Mouse (Mus musculus) neural tube, embryonic 12.5 days (tissue): Measurements from ENCODE around the gene Tal1. TPM values are rescaled to one million over a fixed set of nuclear protein-coding genes. Genes with fewer than 3 reads are reported as not detected.

Experiments
- ATAC-seq: fragments of 200-750 bp; cut with Nextera tagmentation; 2 replicates; pipeline ENCODE4 v1.8.0; 2017; ENCODE audit warnings: low read depth, mild to moderate bottlenecking, moderate TSS enrichment, moderate library complexity; ENCODE audit not compliant: low FRiP score
- H3K27ac ChIP-seq: fragments of 300-500 bp; sonication (generic); 2 replicates; pipeline ENCODE4 v1.5.1; 2016
- H3K27me3 ChIP-seq: fragments of 300-500 bp; sonication (generic); replicated peaks from 2 replicates; pipeline ENCODE4 v1.6.1; 2016; ENCODE audit warnings: mild to moderate bottlenecking
- H3K36me3 ChIP-seq: fragments of 300-500 bp; sonication (generic); 2 replicates; pipeline ENCODE4 v1.6.1; 2016; ENCODE audit warnings: mild to moderate bottlenecking
- H3K4me1 ChIP-seq: fragments of 300-500 bp; sonication (generic); 2 replicates; pipeline ENCODE4 v1.6.1; 2016
- H3K4me2 ChIP-seq: fragments of 300-500 bp; sonication (generic); replicated peaks from 2 replicates; pipeline ENCODE4 v1.6.1; 2016; ENCODE audit warnings: mild to moderate bottlenecking
- H3K4me3 ChIP-seq: fragments of 300-500 bp; sonication (generic); 2 replicates; pipeline ENCODE4 v1.5.1; 2016
- H3K9ac ChIP-seq: fragments of 300-500 bp; sonication (generic); 2 replicates; pipeline ENCODE4 v1.6.1; 2016; ENCODE audit warnings: mild to moderate bottlenecking
- H3K9me3 ChIP-seq: fragments of 300-500 bp; sonication (generic); 2 replicates; pipeline ENCODE4 v1.6.1; 2016; ENCODE audit warnings: mild to moderate bottlenecking
- WGBS: fragments of 180-500 bp; shearing (Covaris S2); methylation state at CpG from one replicate; pipeline ENCODE4 v1.1.7; 2016; 5-methylcytosine and 5-hydroxymethylcytosine counted together
- polyA plus RNA-seq: library from polyadenylated mRNA; unstranded; fragments of >200 nt; fragmentation: Nextera tagmentation; extraction: Ambion mirVana; gene quantifications from 2 replicates; pipeline ENCODE4 v1.2.1, GENCODE M21; 2016

Gene Tal1
- polyA plus RNA-seq, 1 experiment from 2014 or later: 3.0 TPM

- no peak overlapping the region for H3K27ac ChIP-seq
- H3K9ac ChIP-seq: peak overlapping the region; percentile 47; the same call in 1 of the 2 replicates
- H3K4me2 ChIP-seq: peak overlapping the region; percentile 53
- H3K9me3 ChIP-seq: no peaks in the 10 kb centered on the region
- peaks cover 92% of the 10 kb centered on the region for H3K27me3 ChIP-seq
- H3K36me3 ChIP-seq: no peaks in the 10 kb centered on the region
- peaks cover 16% of the 10 kb centered on the region for H3K4me1 ChIP-seq
- under 1% methylated on average over 48 of the region's 48 CpGs for WGBS
- H3K4me3 ChIP-seq: peak overlapping the region; percentile 28
- ATAC-seq: peak; percentile 68
Observed at GRCm38 (mm10) chr4:115056921-115057673, 871 bp downstream of the Tal1 start.

- H3K4me1 ChIP-seq: peaks cover 14% of the 10 kb centered on the region
- no peaks in the 10 kb centered on the region for H3K9me3 ChIP-seq
- peak overlapping the region; percentile 47; the same call in 1 of the 2 replicates for H3K9ac ChIP-seq
- no peaks in the 10 kb centered on the region for H3K36me3 ChIP-seq
- peak overlapping the region; percentile 28 for H3K4me3 ChIP-seq
- peak overlapping the region; percentile 53; the same call in 1 of the 2 replicates for H3K4me2 ChIP-seq
- ATAC-seq: no peak
- H3K27me3 ChIP-seq: peaks cover 92% of the 10 kb centered on the region
- under 1% methylated on average over 33 of the region's 33 CpGs for WGBS
- no peak overlapping the region for H3K27ac ChIP-seq
Observed at GRCm38 (mm10) chr4:115057674-115058316, 1.6 kb downstream of the Tal1 start.

GRCm38 (mm10) chr4:115058317-115058761, 2.1 kb downstream of the Tal1 start:
- H3K9ac ChIP-seq: no peak overlapping the region
- H3K36me3 ChIP-seq: no peaks in the 10 kb centered on the region
- 0 out of 2 replicates have a peak overlapping the region, but pooled peaks have one; percentile 10 for H3K4me2 ChIP-seq
- no peak overlapping the region for H3K27ac ChIP-seq
- peaks cover 94% of the 10 kb centered on the region for H3K27me3 ChIP-seq
- no peaks in the 10 kb centered on the region for H3K9me3 ChIP-seq
- peaks cover 19% of the 10 kb centered on the region for H3K4me1 ChIP-seq
- H3K4me3 ChIP-seq: peak overlapping the region; percentile 5; the same call in 1 of the 2 replicates
- 1% methylated on average over 20 of the region's 20 CpGs for WGBS
- no peak for ATAC-seq

GRCm38 (mm10) chr4:115058871-115059590, 2.8 kb downstream of the Tal1 start:
- H3K4me2 ChIP-seq: 0 out of 2 replicates have a peak overlapping the region, but pooled peaks have one; percentile 10
- peaks cover 94% of the 10 kb centered on the region for H3K27me3 ChIP-seq
- ATAC-seq: no peak
- no peaks in the 10 kb centered on the region for H3K9me3 ChIP-seq
- H3K4me1 ChIP-seq: peaks cover 25% of the 10 kb centered on the region
- no peaks in the 10 kb centered on the region for H3K36me3 ChIP-seq
- H3K4me3 ChIP-seq: peak overlapping the region; percentile 23; the same call in 1 of the 2 replicates
- peak overlapping the region; percentile 22; the same call in 1 of the 2 replicates for H3K9ac ChIP-seq
- under 1% methylated on average over 23 of the region's 23 CpGs for WGBS
- H3K27ac ChIP-seq: no peak overlapping the region

GRCm38 (mm10) chr4:115059871-115060270, 3.6 kb downstream of the Tal1 start:
- H3K4me2 ChIP-seq: no peak overlapping the region
- H3K9me3 ChIP-seq: no peaks in the 10 kb centered on the region
- H3K36me3 ChIP-seq: no peaks in the 10 kb centered on the region
- H3K4me3 ChIP-seq: peak overlapping the region; percentile 11; the same call in 1 of the 2 replicates
- no peak overlapping the region for H3K9ac ChIP-seq
- WGBS: 3% methylated on average over 12 of the region's 12 CpGs
- no peak overlapping the region for H3K27ac ChIP-seq
- peaks cover 94% of the 10 kb centered on the region for H3K27me3 ChIP-seq
- peaks cover 25% of the 10 kb centered on the region for H3K4me1 ChIP-seq
- ATAC-seq: no peak

- Histone ChIP-seq H3K4me2 (0 out of 2 replicates have a peak overlapping the region, but pooled peaks have one; percentile 0), H3K4me3 (no peak overlapping the region)
Observed at GRCm38 (mm10) chr4:115060753-115061152, 4.5 kb downstream of the Tal1 start.

GRCm38 (mm10) chr4:115062540-115062874, 6.3 kb downstream of the Tal1 start:
- no peak overlapping the region; the same call in 1 of the 2 replicates for H3K9ac ChIP-seq
- H3K27ac ChIP-seq: no peak overlapping the region
- no peaks in the 10 kb centered on the region for H3K9me3 ChIP-seq
- peak overlapping the region; percentile 95 for H3K4me2 ChIP-seq
- no peaks in the 10 kb centered on the region for H3K36me3 ChIP-seq
- WGBS: under 1% methylated on average over 9 of the region's 9 CpGs
- H3K4me1 ChIP-seq: peaks cover 13% of the 10 kb centered on the region
- no peak for ATAC-seq
- H3K27me3 ChIP-seq: peaks cover 89% of the 10 kb centered on the region
- H3K4me3 ChIP-seq: peak overlapping the region; percentile 48

More at GRCm38 (mm10) chr4:115060753-115061152, 4.5 kb downstream of the Tal1 start:
- no peaks in the 10 kb centered on the region for H3K36me3 ChIP-seq
- H3K9me3 ChIP-seq: no peaks in the 10 kb centered on the region
- peaks cover 25% of the 10 kb centered on the region for H3K4me1 ChIP-seq
- no peak overlapping the region for H3K9ac ChIP-seq
- ATAC-seq: no peak
- 10% methylated on average over 3 of the region's 3 CpGs for WGBS
- peaks cover 92% of the 10 kb centered on the region for H3K27me3 ChIP-seq
- H3K27ac ChIP-seq: no peak overlapping the region

- Histone ChIP-seq H3K4me2 (peak overlapping the region; percentile 95), H3K4me3 (peak overlapping the region; percentile 48), H3K9me3 (no peaks in the 10 kb centered on the region), H3K4me1 (peaks cover 13% of the 10 kb centered on the region), H3K27ac (no peak overlapping the region), H3K36me3 (no peaks in the 10 kb centered on the region), H3K27me3 (peaks cover 88% of the 10 kb centered on the region), H3K9ac (peak overlapping the region; percentile 56)
- ATAC-seq: peak; percentile 84
- under 1% methylated on average over 57 of the region's 58 CpGs for WGBS
Observed at GRCm38 (mm10) chr4:115062875-115063517, 6.8 kb downstream of the Tal1 start.

- Histone ChIP-seq H3K4me3 (peak overlapping the region; percentile 48), H3K9me3 (no peaks in the 10 kb centered on the region), H3K36me3 (no peaks in the 10 kb centered on the region), H3K27ac (no peak overlapping the region), H3K9ac (peak overlapping the region; percentile 56), H3K27me3 (peaks cover 92% of the 10 kb centered on the region), H3K4me2 (peak overlapping the region; percentile 95), H3K4me1 (peaks cover 13% of the 10 kb centered on the region)
- 1% methylated on average over 31 of the region's 31 CpGs for WGBS
- ATAC-seq: peak; percentile 25; the same call in 1 of the 2 replicates
Observed at GRCm38 (mm10) chr4:115063518-115064239, 7.5 kb downstream of the Tal1 start.

- H3K36me3 ChIP-seq: no peaks in the 10 kb centered on the region
- no peak overlapping the region for H3K4me3 ChIP-seq
- no peaks in the 10 kb centered on the region for H3K4me1 ChIP-seq
- no peaks in the 10 kb centered on the region for H3K9me3 ChIP-seq
- no peak overlapping the region for H3K4me2 ChIP-seq
- H3K9ac ChIP-seq: no peak overlapping the region
- H3K27me3 ChIP-seq: peaks cover 34% of the 10 kb centered on the region
- no peak for ATAC-seq
- no peak overlapping the region for H3K27ac ChIP-seq
- WGBS: 41% methylated on average over 1 of the region's 1 CpGs
Observed at GRCm38 (mm10) chr4:115071668-115072067, 15.4 kb downstream of the Tal1 start.

GRCm38 (mm10) chr4:115074789-115075188, 18.6 kb downstream of the Tal1 start:
- H3K4me2 ChIP-seq: no peak overlapping the region
- H3K27me3 ChIP-seq: peaks cover 10% of the 10 kb centered on the region
- H3K4me3 ChIP-seq: no peak overlapping the region
- no peaks in the 10 kb centered on the region for H3K9me3 ChIP-seq
- WGBS: 95% methylated on average over 1 of the region's 1 CpGs
- H3K4me1 ChIP-seq: peaks cover 16% of the 10 kb centered on the region
- no peak overlapping the region for H3K27ac ChIP-seq
- no peak overlapping the region for H3K9ac ChIP-seq
- H3K36me3 ChIP-seq: no peaks in the 10 kb centered on the region
- ATAC-seq: no peak
